Mouse (Mus musculus) heart, adult 2 months (tissue): ENCODE measurements at regions not wholly inside any gene's neighbourhood (a gene's known extent, or its start where the extent isn't known, plus 50 kb on each side); places are given as distances from the start of the nearest gene placed in this dataset.

Experiments
- DNase-seq, 2 experiments: peaks; one replicate each; pipeline ENCODE4 v3.0.0; 2021
- H3K27ac ChIP-seq: fragments of 200-600 bp; 2 replicates; pipeline ENCODE4 v1.8.1; 2022
- H3K27me3 ChIP-seq: fragments of 200-500 bp; 2 replicates; pipeline ENCODE4 v1.6.1; 2012; ENCODE audit warnings: mild to moderate bottlenecking, low read length, inconsistent platforms, mixed read lengths; ENCODE audit not compliant: control insufficient read depth, insufficient read depth
- H3K36me3 ChIP-seq: fragments of 200-500 bp; 2 replicates; pipeline ENCODE4 v1.6.1; 2012; ENCODE audit warnings: low read length, inconsistent platforms; ENCODE audit not compliant: control insufficient read depth, insufficient read depth
- H3K4me1 ChIP-seq: fragments of 200-500 bp; 2 replicates; pipeline ENCODE4 v1.6.1; 2011; ENCODE audit warnings: low read length; ENCODE audit not compliant: control insufficient read depth, insufficient read depth
- H3K4me3 ChIP-seq: fragments of 200-600 bp; 2 replicates; pipeline ENCODE4 v1.8.1; 2022
- H3K79me2 ChIP-seq: fragments of 200-500 bp; replicated peaks from 2 replicates; pipeline ENCODE4 v1.6.1; 2012; ENCODE audit warnings: mild to moderate bottlenecking, inconsistent platforms, low read length, moderate library complexity, mixed read lengths; ENCODE audit not compliant: control insufficient read depth, insufficient read depth
- H3K9ac ChIP-seq: fragments of 200-500 bp; 2 replicates; pipeline ENCODE4 v1.6.1; 2012; ENCODE audit warnings: low read depth, mild to moderate bottlenecking, control low read depth, inconsistent platforms, low read length, mixed read lengths
- CTCF ChIP-seq: fragments of 200-600 bp; IDR thresholded peaks from 2 replicates; pipeline ENCODE4 v1.8.1; 2022; ENCODE audit warnings: antibody characterized with exemption, mild to moderate bottlenecking, moderate library complexity
- EP300 ChIP-seq: fragments of 200-500 bp; IDR thresholded peaks from 2 replicates; pipeline ENCODE4 v1.6.1; 2011; ENCODE audit warnings: low read depth, low read length, control low read depth; ENCODE audit not compliant: insufficient read depth
- POLR2A ChIP-seq: fragments of 200-500 bp; IDR thresholded peaks from 2 replicates; pipeline ENCODE4 v1.6.1; 2011; ENCODE audit warnings: mild to moderate bottlenecking, low read depth, low read length, control low read depth; ENCODE audit not compliant: insufficient read depth
- WGBS: fragments of 180-500 bp; shearing (Covaris S2); methylation state at CpG from one replicate; pipeline ENCODE4 v1.1.7; 2018; 5-methylcytosine and 5-hydroxymethylcytosine counted together
- intact Hi-C: fragments of 180-260 bp; cut with DNase I; formaldehyde crosslinking; loops from one replicate; pipeline ENCODE4 v1.15.1; 2025

- Histone ChIP-seq H3K36me3 (no peaks in the 10 kb centered on the region), H3K4me1 (no peaks in the 10 kb centered on the region), H3K27ac (no peak overlapping the region), H3K79me2 (no peaks in the 10 kb centered on the region), H3K27me3 (no peaks in the 10 kb centered on the region), H3K4me3 (no peak overlapping the region), H3K9ac (no peak overlapping the region)
- 76% methylated on average over 11 of the region's 11 CpGs for WGBS
- DNase-seq, result no peak
- intact Hi-C loops, result no loop called here
- TF ChIP-seq POLR2A (no peak), EP300 (no peak)
These were observed 148.3 kb upstream of the Atp2b1 start for GRCm38 (mm10) chr10:98765786-98766419.

- Histone ChIP-seq H3K27ac (no peak overlapping the region), H3K36me3 (no peaks in the 10 kb centered on the region), H3K9ac (no peak overlapping the region), H3K79me2 (no peaks in the 10 kb centered on the region), H3K4me1 (no peaks in the 10 kb centered on the region; the same call in 1 of the 2 replicates), H3K4me3 (no peak overlapping the region), H3K27me3 (no peaks in the 10 kb centered on the region)
- no peak for DNase-seq
- intact Hi-C loops, result no loop called here
- no peak for TF ChIP-seq EP300
- TF ChIP-seq CTCF, result no peak
- TF ChIP-seq POLR2A, result no peak
- 53% methylated on average over 1 of the region's 1 CpGs for WGBS
These were observed 134.4 kb upstream of the Atp2b1 start for GRCm38 (mm10) chr10:98779783-98780182.

GRCm38 (mm10) chr10:98780938-98781337 lies 133.3 kb upstream of the Atp2b1 start:
- DNase-seq, result no peak
- no peak for TF ChIP-seq CTCF
- Histone ChIP-seq H3K4me3 (no peak overlapping the region), H3K4me1 (no peaks in the 10 kb centered on the region; the same call in 1 of the 2 replicates), H3K9ac (no peak overlapping the region), H3K36me3 (no peaks in the 10 kb centered on the region), H3K27ac (no peak overlapping the region), H3K79me2 (no peaks in the 10 kb centered on the region), H3K27me3 (no peaks in the 10 kb centered on the region)
- 54% methylated on average over 5 of the region's 5 CpGs for WGBS
- intact Hi-C loops, result no loop called here

GRCm38 (mm10) chr10:98781888-98782351 lies 132.3 kb upstream of the Atp2b1 start:
- no peaks in the 10 kb centered on the region for H3K36me3 ChIP-seq
- no peaks in the 10 kb centered on the region for H3K79me2 ChIP-seq
- DNase-seq, result peak in 1 of 2 experiments; percentile 28
- no peak overlapping the region for H3K9ac ChIP-seq
- peak overlapping the region; percentile 33; the same call in 1 of the 2 replicates for H3K27ac ChIP-seq
- H3K4me3 ChIP-seq, result no peak overlapping the region
- no peaks in the 10 kb centered on the region for H3K27me3 ChIP-seq
- TF ChIP-seq CTCF (no peak), POLR2A (no peak), EP300 (no peak)
- no peaks in the 10 kb centered on the region; the same call in 1 of the 2 replicates for H3K4me1 ChIP-seq
- intact Hi-C loops, result loop anchor here (2.0 kb wide), 1 partner anchor 75 kb away; no protein-coding TSS in a partner anchor
- WGBS, result 23% methylated on average over 3 of the region's 3 CpGs

- TF ChIP-seq POLR2A (no peak), EP300 (no peak), CTCF (no peak)
- Histone ChIP-seq H3K27ac (no peak overlapping the region), H3K79me2 (no peaks in the 10 kb centered on the region), H3K4me3 (no peak overlapping the region), H3K4me1 (no peaks in the 10 kb centered on the region), H3K9ac (no peak overlapping the region), H3K27me3 (no peaks in the 10 kb centered on the region), H3K36me3 (no peaks in the 10 kb centered on the region)
- intact Hi-C loops, result no loop called here
- 44% methylated on average over 1 of the region's 1 CpGs for WGBS
- DNase-seq, result no peak
These were observed 128.8 kb upstream of the Atp2b1 start for GRCm38 (mm10) chr10:98785411-98785810.

- TF ChIP-seq POLR2A (no peak), EP300 (no peak), CTCF (no peak)
- H3K36me3 ChIP-seq, result no peaks in the 10 kb centered on the region
- no peak overlapping the region for H3K27ac ChIP-seq
- H3K4me3 ChIP-seq, result no peak overlapping the region
- no peaks in the 10 kb centered on the region for H3K4me1 ChIP-seq
- no peaks in the 10 kb centered on the region for H3K79me2 ChIP-seq
- no peak for DNase-seq
- intact Hi-C loops, result no loop called here
- no peaks in the 10 kb centered on the region for H3K27me3 ChIP-seq
- no peak overlapping the region for H3K9ac ChIP-seq
- WGBS, result 77% methylated on average over 4 of the region's 4 CpGs
These were observed 128.1 kb upstream of the Atp2b1 start for GRCm38 (mm10) chr10:98786089-98786488.
